Mouse (Mus musculus) forebrain, embryonic 11.5 days (tissue): Measurements from ENCODE around the gene Kcne4. TPM values are rescaled to one million over a fixed set of nuclear protein-coding genes. Genes with fewer than 3 reads are reported as not detected.

ENCODE experiments used
- ATAC-seq: fragments of 200-750 bp; cut with Nextera tagmentation; replicated peaks from 2 replicates; pipeline ENCODE4 v1.8.0; 2017; ENCODE audit warnings: moderate TSS enrichment; ENCODE audit not compliant: low FRiP score
- DNase-seq: peaks from one replicate; pipeline ENCODE4 v3.0.0-alpha.2; 2017; ENCODE audit warnings: low spot score
- H3K27ac ChIP-seq: fragments of 300-500 bp; sonication (generic); 2 replicates; pipeline ENCODE4 v1.5.1; 2014; ENCODE audit warnings: low read depth, low read length
- H3K27me3 ChIP-seq: fragments of 300-500 bp; sonication (generic); 2 replicates; pipeline ENCODE4 v1.6.1; 2014; ENCODE audit warnings: mild to moderate bottlenecking, low read length, mixed read lengths; ENCODE audit not compliant: control insufficient read depth, insufficient read depth
- H3K36me3 ChIP-seq: fragments of 300-500 bp; sonication (generic); 2 replicates; pipeline ENCODE4 v1.6.1; 2014; ENCODE audit warnings: mild to moderate bottlenecking, low read length, moderate library complexity, mixed read lengths; ENCODE audit not compliant: control insufficient read depth, insufficient read depth
- H3K4me1 ChIP-seq: fragments of 300-500 bp; sonication (generic); replicated peaks from 2 replicates; pipeline ENCODE4 v1.6.1; 2014; ENCODE audit warnings: low read length, mixed read lengths; ENCODE audit not compliant: control insufficient read depth, insufficient read depth
- H3K4me2 ChIP-seq: fragments of 300-500 bp; sonication (generic); 2 replicates; pipeline ENCODE4 v1.6.1; 2014; ENCODE audit warnings: low read depth, mild to moderate bottlenecking, low read length, moderate library complexity, mixed read lengths; ENCODE audit not compliant: severe bottlenecking
- H3K4me3 ChIP-seq: fragments of 300-500 bp; sonication (generic); 2 replicates; pipeline ENCODE4 v1.5.1; 2014; ENCODE audit warnings: low read depth, low read length
- H3K9ac ChIP-seq: fragments of 300-500 bp; sonication (generic); 2 replicates; pipeline ENCODE4 v1.6.1; 2014; ENCODE audit warnings: low read length
- H3K9me3 ChIP-seq: fragments of 300-500 bp; sonication (generic); 2 replicates; pipeline ENCODE4 v1.6.1; 2016; ENCODE audit warnings: low read length, mixed read lengths; ENCODE audit not compliant: control insufficient read depth
- WGBS: fragments of 180-500 bp; shearing (Covaris S2); extraction: QIAGEN DNeasy Blood & Tissue Kit; methylation state at CpG from one replicate; pipeline ENCODE4 v1.1.7; 2014; 5-methylcytosine and 5-hydroxymethylcytosine counted together
- polyA plus RNA-seq: library from polyadenylated mRNA; unstranded; fragments of >200 nt; fragmentation: Nextera tagmentation; extraction: Ambion mirVana; gene quantifications from 2 replicates; pipeline ENCODE4 v1.2.1, GENCODE M21; 2014

Kcne4 gene
- polyA plus RNA-seq, 1 experiment from 2014 or later: 0.52 TPM

DNA sequence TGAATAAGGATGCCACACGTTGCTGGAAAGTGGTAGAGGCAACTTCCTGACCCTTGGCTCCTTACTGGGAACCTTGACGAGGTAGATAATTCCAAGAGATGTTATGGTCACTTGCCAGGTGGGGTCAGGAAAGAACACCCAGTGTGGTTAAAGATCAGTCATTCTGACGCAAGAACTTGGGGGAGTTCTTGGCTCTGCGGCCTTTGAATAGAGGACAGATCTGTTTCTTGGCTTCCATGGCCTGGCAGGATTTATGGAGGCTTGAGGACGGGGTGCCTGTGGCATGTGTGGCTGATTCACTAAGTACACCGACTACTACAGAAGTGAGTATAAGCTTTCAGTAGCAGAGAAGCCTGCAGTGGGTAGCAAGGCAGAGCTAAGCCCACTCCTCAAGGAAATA lies 47.8 kb downstream of the Kcne4 start:
- no peak overlapping the region for H3K9ac ChIP-seq
- WGBS: 86% methylated on average over 6 of the region's 6 CpGs
- no peaks in the 10 kb centered on the region for H3K36me3 ChIP-seq
- H3K27me3 ChIP-seq: no peaks in the 10 kb centered on the region; the same call in 1 of the 2 replicates
- H3K4me2 ChIP-seq: no peak overlapping the region
- H3K27ac ChIP-seq: no peak overlapping the region
- no peak for ATAC-seq
- no peak for DNase-seq
- H3K4me3 ChIP-seq: no peak overlapping the region
- H3K9me3 ChIP-seq: no peaks in the 10 kb centered on the region
- H3K4me1 ChIP-seq: no peaks in the 10 kb centered on the region

- Histone ChIP-seq H3K27me3 (no peaks in the 10 kb centered on the region; the same call in 1 of the 2 replicates), H3K36me3 (no peaks in the 10 kb centered on the region), H3K27ac (no peak overlapping the region), H3K4me1 (no peaks in the 10 kb centered on the region), H3K9ac (no peak overlapping the region), H3K4me3 (no peak overlapping the region), H3K4me2 (no peak overlapping the region), H3K9me3 (no peaks in the 10 kb centered on the region)
- WGBS: 84% methylated on average over 4 of the region's 4 CpGs
- DNase-seq (no peak), ATAC-seq (no peak)
Measured at GRCm38 (mm10) chr1:78864799-78865346, 48.3 kb downstream of the Kcne4 start.

DNA sequence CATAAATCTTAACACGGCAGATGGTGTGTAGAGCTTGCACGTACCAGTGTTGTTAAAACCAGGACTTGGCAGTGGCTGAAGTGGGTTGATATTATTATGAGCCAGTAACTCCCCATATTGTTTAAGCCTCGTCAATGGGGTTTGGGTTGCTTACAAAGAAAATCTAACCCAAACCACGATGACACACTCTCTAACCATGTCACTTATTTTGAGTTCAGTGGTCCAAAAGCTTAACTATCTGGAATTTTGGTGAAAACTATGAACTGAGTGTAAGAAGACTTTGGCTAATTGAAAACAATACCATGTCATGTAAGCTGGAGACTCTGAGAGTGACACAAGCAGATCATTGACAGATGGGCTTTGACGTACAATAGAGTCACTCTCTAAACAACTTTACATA lies 49.4 kb downstream of the Kcne4 start:
- WGBS: 90% methylated on average over 5 of the region's 5 CpGs
- H3K36me3 ChIP-seq: no peaks in the 10 kb centered on the region
- H3K4me3 ChIP-seq: no peak overlapping the region
- H3K27ac ChIP-seq: no peak overlapping the region
- no peak overlapping the region for H3K4me2 ChIP-seq
- H3K4me1 ChIP-seq: no peaks in the 10 kb centered on the region
- DNase-seq (no peak), ATAC-seq (no peak)
- H3K9ac ChIP-seq: no peak overlapping the region
- no peaks in the 10 kb centered on the region; the same call in 1 of the 2 replicates for H3K27me3 ChIP-seq
- no peaks in the 10 kb centered on the region for H3K9me3 ChIP-seq

DNA sequence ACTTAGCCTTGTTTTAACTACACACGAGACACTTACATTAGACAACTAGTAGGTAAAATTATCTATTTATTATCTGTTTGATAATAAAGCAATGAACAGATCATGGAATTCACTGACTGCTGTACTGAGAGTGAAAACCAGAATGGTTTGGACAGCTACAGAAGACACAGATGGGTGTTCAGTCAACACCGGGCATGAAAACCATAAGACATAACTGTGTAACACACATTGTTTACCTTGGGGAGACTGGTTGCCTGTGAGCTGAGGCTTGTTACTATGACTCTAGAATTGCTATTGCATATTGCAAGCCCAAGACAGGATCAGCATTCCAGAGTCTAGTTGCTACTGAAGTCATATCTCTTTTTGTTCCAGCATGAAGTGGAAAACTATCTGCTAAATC lies 49.9 kb downstream of the Kcne4 start:
- WGBS: 84% methylated on average over 2 of the region's 2 CpGs
- H3K27ac ChIP-seq: no peak overlapping the region
- no peak for DNase-seq
- no peaks in the 10 kb centered on the region for H3K36me3 ChIP-seq
- no peaks in the 10 kb centered on the region; the same call in 1 of the 2 replicates for H3K27me3 ChIP-seq
- H3K4me2 ChIP-seq: no peak overlapping the region
- H3K9me3 ChIP-seq: no peaks in the 10 kb centered on the region
- no peak overlapping the region for H3K4me3 ChIP-seq
- no peaks in the 10 kb centered on the region for H3K4me1 ChIP-seq
- H3K9ac ChIP-seq: no peak overlapping the region
- ATAC-seq: no peak

Other genes with a start within 250 kb of the Kcne4 start
- 99.5 and 102 TPM in 2 replicates for gene Acsl3, start 158.9 kb upstream of the Kcne4 start, polyA plus RNA-seq
- 5.9 and 6.4 TPM in 2 replicates for gene Utp14b, start 158.7 kb upstream of the Kcne4 start, polyA plus RNA-seq